Mouse (Mus musculus) adrenal gland, postnatal 36 days (tissue): Measurements from ENCODE around the gene Ddx42. TPM values are rescaled to one million over a fixed set of nuclear protein-coding genes. Genes with fewer than 3 reads are reported as not detected.

Experiments used
- total RNA-seq, 2 experiments: library from RNA; stranded (reverse); gene quantifications; 2 replicates each; pipeline ENCODE4 v1.2.3; 2021

The Ddx42 gene
- total RNA-seq, 2 experiments from 2014 or later, result 52.4 to 54.8 TPM

Other genes starting within 250 kb of the Ddx42 start
- 10 to 100 TPM in 1 of 2 experiments, 1 to 10 TPM in 1; 8.0 to 15.5 TPM for gene Ace, start 249.0 kb upstream of the Ddx42 start, total RNA-seq
- gene Ace3, start 222.3 kb upstream of the Ddx42 start, total RNA-seq, result not detected
- under 1 TPM in 1 of 2 experiments, not detected in 1; 0.13 TPM for gene Kcnh6, start 208.8 kb upstream of the Ddx42 start, total RNA-seq
- 10 to 100 TPM; 53.7 to 58.7 TPM for gene Dcaf7, start 180.1 kb upstream of the Ddx42 start, total RNA-seq
- gene Taco1, start 150.9 kb upstream of the Ddx42 start, total RNA-seq, result 10 to 100 TPM; 27.2 to 36.0 TPM
- gene Map3k3, start 132.3 kb upstream of the Ddx42 start, total RNA-seq, result 10 to 100 TPM; 40.5 to 40.8 TPM
- gene Gm10840, start 56.1 kb upstream of the Ddx42 start, total RNA-seq, result not detected
- gene Limd2, start 56.1 kb upstream of the Ddx42 start, total RNA-seq, result 10 to 100 TPM; 11.8 to 15.0 TPM
- 10 to 100 TPM; 13.1 to 15.4 TPM for gene Strada, start 14.8 kb upstream of the Ddx42 start, total RNA-seq
- 100 to 1,000 TPM; 113 to 115 TPM for gene Ccdc47, start 582 bp upstream of the Ddx42 start, total RNA-seq
- 10 to 100 TPM; 55.2 to 66.2 TPM for gene Ftsj3, start 39.2 kb downstream of the Ddx42 start, total RNA-seq
- gene Psmc5, start 39.2 kb downstream of the Ddx42 start, total RNA-seq, result 100 to 1,000 TPM; 154 to 172 TPM
- 10 to 100 TPM; 68.1 to 86.5 TPM for gene Smarcd2, start 56.0 kb downstream of the Ddx42 start, total RNA-seq
- under 1 TPM; 0.23 to 0.36 TPM for gene Tcam1, start 59.7 kb downstream of the Ddx42 start, total RNA-seq
- not detected for gene Gh, start 84.9 kb downstream of the Ddx42 start, total RNA-seq
- 1 to 10 TPM in 1 of 2 experiments, under 1 TPM in 1; 0.33 to 1.2 TPM for gene Cd79b, start 97.8 kb downstream of the Ddx42 start, total RNA-seq
- gene Scn4a, start 136.4 kb downstream of the Ddx42 start, total RNA-seq, result under 1 TPM in 1 of 2 experiments, not detected in 1; 0.10 TPM
- not detected for gene Prr29, start 148.5 kb downstream of the Ddx42 start, total RNA-seq
- gene Icam2, start 171.1 kb downstream of the Ddx42 start, total RNA-seq, result 10 to 100 TPM; 14.1 to 14.7 TPM